Mouse (Mus musculus): ENCODE measurements around the gene Pip4p1. TPM values are rescaled to one million over a fixed set of nuclear protein-coding genes. Genes with fewer than 3 reads are reported as not detected.

Pip4p1 gene
- polyA plus RNA-seq, 1 experiment from 2014 or later = 67.3 TPM

Other genes starting within 250 kb of the Pip4p1 start
- gene Olfr747, start 237.7 kb downstream of the Pip4p1 start, polyA plus RNA-seq (2016; fragmentation: Nextera tagmentation; extraction: Ambion mirVana) = not detected in 2 replicates
- 0.05 TPM in 1 of 2 replicates, not detected in the other for gene Olfr748, start 223.5 kb downstream of the Pip4p1 start, polyA plus RNA-seq (2016; fragmentation: Nextera tagmentation; extraction: Ambion mirVana)
- gene Olfr749, start 185.8 kb downstream of the Pip4p1 start, polyA plus RNA-seq (2016; fragmentation: Nextera tagmentation; extraction: Ambion mirVana) = not detected in 2 replicates
- gene Ttc5, start 145.3 kb downstream of the Pip4p1 start, polyA plus RNA-seq (2016; fragmentation: Nextera tagmentation; extraction: Ambion mirVana) = 114 and 115 TPM in 2 replicates
- gene Ccnb1ip1, start 123.1 kb downstream of the Pip4p1 start, polyA plus RNA-seq (2016; fragmentation: Nextera tagmentation; extraction: Ambion mirVana) = not detected in 2 replicates
- 58.9 and 67.6 TPM in 2 replicates for gene Parp2, start 123.0 kb downstream of the Pip4p1 start, polyA plus RNA-seq (2016; fragmentation: Nextera tagmentation; extraction: Ambion mirVana)
- 4.5 and 4.9 TPM in 2 replicates for gene Tep1, start 60.3 kb downstream of the Pip4p1 start, polyA plus RNA-seq (2016; fragmentation: Nextera tagmentation; extraction: Ambion mirVana)
- 0.08 and 0.10 TPM in 2 replicates for gene Klhl33, start 33.3 kb downstream of the Pip4p1 start, polyA plus RNA-seq (2016; fragmentation: Nextera tagmentation; extraction: Ambion mirVana)
- 141 TPM in 2 replicates for gene Osgep, start 6.0 kb downstream of the Pip4p1 start, polyA plus RNA-seq (2016; fragmentation: Nextera tagmentation; extraction: Ambion mirVana)
- gene Apex1, start 5.9 kb downstream of the Pip4p1 start, polyA plus RNA-seq (2016; fragmentation: Nextera tagmentation; extraction: Ambion mirVana) = 346 and 350 TPM in 2 replicates
- 43.8 and 44.3 TPM in 2 replicates for gene Pnp, start 226 bp upstream of the Pip4p1 start, polyA plus RNA-seq (2016; fragmentation: Nextera tagmentation; extraction: Ambion mirVana)
- not detected in 2 replicates for gene Gm49342, start 13.7 kb upstream of the Pip4p1 start, polyA plus RNA-seq (2016; fragmentation: Nextera tagmentation; extraction: Ambion mirVana)
- 0.42 and 0.60 TPM in 2 replicates for gene Pnp2, start 25.1 kb upstream of the Pip4p1 start, polyA plus RNA-seq (2016; fragmentation: Nextera tagmentation; extraction: Ambion mirVana)
- gene Rnase10, start 76.9 kb upstream of the Pip4p1 start, polyA plus RNA-seq (2016; fragmentation: Nextera tagmentation; extraction: Ambion mirVana) = not detected in 2 replicates
- gene Rnase9, start 111.0 kb upstream of the Pip4p1 start, polyA plus RNA-seq (2016; fragmentation: Nextera tagmentation; extraction: Ambion mirVana) = not detected in 2 replicates
- not detected in 2 replicates for gene Rnase11, start 119.3 kb upstream of the Pip4p1 start, polyA plus RNA-seq (2016; fragmentation: Nextera tagmentation; extraction: Ambion mirVana)
- not detected in 2 replicates for gene Rnase12, start 126.8 kb upstream of the Pip4p1 start, polyA plus RNA-seq (2016; fragmentation: Nextera tagmentation; extraction: Ambion mirVana)
- gene Olfr750, start 143.6 kb upstream of the Pip4p1 start, polyA plus RNA-seq (2016; fragmentation: Nextera tagmentation; extraction: Ambion mirVana) = not detected in 2 replicates
- 8.3 and 9.1 TPM in 2 replicates for gene Rnase4, start 160.2 kb upstream of the Pip4p1 start, polyA plus RNA-seq (2016; fragmentation: Nextera tagmentation; extraction: Ambion mirVana)
- 1.6 and 1.7 TPM in 2 replicates for gene Ang, start 160.3 kb upstream of the Pip4p1 start, polyA plus RNA-seq (2016; fragmentation: Nextera tagmentation; extraction: Ambion mirVana)
- not detected in 2 replicates for gene Eddm3b, start 183.6 kb upstream of the Pip4p1 start, polyA plus RNA-seq (2016; fragmentation: Nextera tagmentation; extraction: Ambion mirVana)
- gene Rnase6, start 193.1 kb upstream of the Pip4p1 start, polyA plus RNA-seq (2016; fragmentation: Nextera tagmentation; extraction: Ambion mirVana) = 0.18 and 0.19 TPM in 2 replicates
- not detected in 2 replicates for gene Rnase1, start 215.9 kb upstream of the Pip4p1 start, polyA plus RNA-seq (2016; fragmentation: Nextera tagmentation; extraction: Ambion mirVana)
- gene Rnase2b, start 231.4 kb upstream of the Pip4p1 start, polyA plus RNA-seq (2016; fragmentation: Nextera tagmentation; extraction: Ambion mirVana) = not detected in 2 replicates